Comparison of ENCODE assay signal across 13 mouse cellular contexts in the genomic region with DNA sequence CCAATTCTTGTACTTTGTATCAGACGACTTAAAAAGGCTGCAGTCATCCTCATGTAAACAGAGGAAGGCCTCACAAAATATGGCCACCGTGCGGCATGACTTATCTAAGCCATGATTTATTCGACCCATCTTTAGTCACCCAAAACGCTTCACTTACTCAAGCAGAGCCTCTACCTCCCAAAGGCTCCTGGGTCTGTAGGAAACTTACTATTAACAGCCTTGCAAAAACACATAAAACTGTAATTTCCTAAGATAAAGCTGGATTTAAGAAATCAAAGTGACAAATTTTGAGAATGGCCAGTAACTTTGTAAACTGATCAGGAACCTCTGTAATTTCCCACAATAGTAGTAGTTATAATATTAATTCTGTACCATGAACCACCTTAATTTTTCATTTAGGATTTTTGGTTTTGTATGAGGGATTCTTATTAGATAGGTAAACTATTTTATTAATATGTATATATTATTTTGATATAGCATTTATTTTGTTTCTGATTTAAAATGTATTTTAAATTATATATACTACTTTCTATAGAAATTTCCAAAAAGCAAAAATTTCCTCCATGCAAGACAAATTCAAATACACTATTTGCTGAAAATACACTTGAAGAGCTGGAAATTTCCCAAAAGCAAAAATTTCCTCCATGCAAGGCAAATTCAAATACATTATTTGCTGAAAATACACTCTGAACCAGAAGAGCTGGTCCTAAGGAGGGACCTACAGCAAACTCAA.
DNase-seq lines count a peak whose midpoint lies in the region; ATAC-seq and TF ChIP-seq lines count a peak whose summit lies in the region.
"Had no signal": no experiment of that assay in that cellular context is flagged by ENCODE, and none has a peak within 500 bp of the region (broad histone marks: within the 10 kb centered on the region; RNA-seq: fewer than 3 reads in every experiment).

No protein-coding gene starts in this region.

- H3K27me3 ChIP-seq in CH12.LX (replicated peaks): no peaks in the 10 kb centered on the region
- no peaks in the 10 kb centered on the region for H3K27me3 ChIP-seq in forebrain, embryonic 15.5 days
- no peaks in the 10 kb centered on the region for H3K27me3 ChIP-seq in midbrain, embryonic 15.5 days (replicated peaks)
- H3K27me3 ChIP-seq in cerebellum, adult 2 months (ENCODE audit: control insufficient read depth, insufficient read depth, low read length): no peaks in the 10 kb centered on the region
- H3K27me3 ChIP-seq: lung, embryonic 15.5 days had no signal

- H3K27ac ChIP-seq in CH12.LX (ENCODE audit: insufficient read depth, low read depth): peak overlapping the region; percentile 100
- H3K27ac ChIP-seq in forebrain, embryonic 15.5 days (replicated peaks): peak overlapping the region; percentile 95
- H3K27ac ChIP-seq in midbrain, embryonic 15.5 days: peak overlapping the region; percentile 80
- no peak overlapping the region; the same call in 1 of the 2 replicates for H3K27ac ChIP-seq in cerebellum, adult 2 months (ENCODE audit: insufficient read depth, low read length)
- H3K27ac ChIP-seq: lung, embryonic 15.5 days had no signal

- in situ Hi-C loops in CH12.LX (cut with MboI; ENCODE audit: low pct_ligation_motif_present, low pct_unique_long_range_greater_than_20kb, low sequenced_read_pairs): loop anchor here (10.0 kb wide), 1 partner anchor 61 kb away; no protein-coding TSS in a partner anchor

- H3K4me3 ChIP-seq in CH12.LX (replicated peaks in 1 of 3; ENCODE audit: low read depth in 2 of 3, low read length in 2 of 3, poor library complexity in 1 of 3): peak overlapping the region; percentile 48 to 74 (median 51)
- peak overlapping the region; percentile 38 for H3K4me3 ChIP-seq in forebrain, embryonic 15.5 days
- H3K4me3 ChIP-seq in midbrain, embryonic 15.5 days: peak overlapping the region; percentile 25
- no peak overlapping the region for H3K4me3 ChIP-seq in cerebellum, adult 2 months (replicated peaks; ENCODE audit: insufficient read depth, low read depth, low read length)
- H3K4me3 ChIP-seq: lung, embryonic 15.5 days had no signal

- dilution Hi-C loops in CH12.LX (cut with MboI; ENCODE audit: extremely low pct_ligation_motif_present, extremely low pct_unique_long_range_greater_than_20kb, low sequenced_read_pairs): no loop called here

- TF ChIP-seq CTCF in CH12.LX (conservative IDR thresholded peaks at IDR 0.05 in 1 of 2, IDR thresholded peaks at IDR 0.05 in 1 of 2; ENCODE audit: low read depth in 2 of 2, low read length in 2 of 2): no peak
- TF ChIP-seq CTCF in cerebellum, adult 2 months (IDR thresholded peaks at IDR 0.05; ENCODE audit: borderline replicate concordance, insufficient read depth, low read depth, low read length): no peak

- peak; percentile 50; the same call in 1 of the 2 replicates for TF ChIP-seq EP300 in CH12.LX (IDR thresholded peaks at IDR 0.05; ENCODE audit: low read length)

- DNase-seq in A20 (ENCODE audit: low read depth, low spot score) (peak; percentile 82), CH12.LX (ENCODE audit: extremely low read depth) (peak; percentile 72)
- DNase-seq in cerebellum, adult 2 months: no peak
- no peak for DNase-seq in kidney, postnatal 25 days
- DNase-seq in left cerebral cortex, adult 18-20 months (ENCODE audit: low spot score in 2 of 2): no peak
- DNase-seq: adrenal gland, postnatal 36 days; cerebellum, adult 9-11 months; heart, postnatal 36 days; kidney, adult 9 months; thymus, postnatal 4 days had no signal

- H3K9me3 ChIP-seq in CH12.LX (replicated peaks; ENCODE audit: low read length): no peaks in the 10 kb centered on the region
- H3K9me3 ChIP-seq in forebrain, embryonic 15.5 days: no peaks in the 10 kb centered on the region
- H3K9me3 ChIP-seq in midbrain, embryonic 15.5 days: no peaks in the 10 kb centered on the region
- H3K9me3 ChIP-seq: lung, embryonic 15.5 days had no signal

- no peak for ATAC-seq in forebrain, embryonic 15.5 days (replicated peaks)
- ATAC-seq in midbrain, embryonic 15.5 days (replicated peaks): no peak

- no peak; the same call in 1 of the 2 replicates for TF ChIP-seq POLR2A in CH12.LX (IDR thresholded peaks at IDR 0.05; ENCODE audit: low read depth, low read length)
- TF ChIP-seq POLR2A in cerebellum, adult 2 months (IDR thresholded peaks at IDR 0.05; ENCODE audit: borderline replicate concordance, insufficient read depth, low read length): no peak

- no peak for TF ChIP-seq RAD21 in CH12.LX (IDR thresholded peaks at IDR 0.05; ENCODE audit: low read depth, low read length)

- 19% methylated on average over 5 of the region's 5 CpGs for WGBS in forebrain, embryonic 15.5 days
- WGBS in midbrain, embryonic 15.5 days: 46% methylated on average over 5 of the region's 5 CpGs
- WGBS in cerebellum, adult 2 months: 62% methylated on average over 5 of the region's 5 CpGs

- H3K4me2 ChIP-seq in CH12.LX (ENCODE audit: insufficient read depth, low read depth, poor library complexity, severe bottlenecking): peak overlapping the region; percentile 100
- peak overlapping the region; percentile 48 for H3K4me2 ChIP-seq in forebrain, embryonic 15.5 days (replicated peaks)
- peak overlapping the region; percentile 37 for H3K4me2 ChIP-seq in midbrain, embryonic 15.5 days
- H3K4me2 ChIP-seq: lung, embryonic 15.5 days had no signal

- H3K4me1 ChIP-seq in CH12.LX (ENCODE audit: control insufficient read depth in 1 of 2, insufficient read depth in 2 of 2): peaks cover 0 to 29% of the 10 kb centered on the region in 2 experiments; a peak in 3 of 4 replicates
- peaks cover 47% of the 10 kb centered on the region for H3K4me1 ChIP-seq in forebrain, embryonic 15.5 days
- peaks cover 26% of the 10 kb centered on the region for H3K4me1 ChIP-seq in midbrain, embryonic 15.5 days
- H3K4me1 ChIP-seq in cerebellum, adult 2 months (ENCODE audit: control insufficient read depth, insufficient read depth, low read length): no peaks in the 10 kb centered on the region; the same call in 1 of the 2 replicates
- H3K4me1 ChIP-seq: lung, embryonic 15.5 days had no signal

- peaks cover 15% of the 10 kb centered on the region for H3K79me2 ChIP-seq in CH12.LX (replicated peaks; ENCODE audit: control insufficient read depth, extremely low read depth, insufficient read depth, poor library complexity, severe bottlenecking)

- H3K36me3 ChIP-seq in CH12.LX (replicated peaks in 1 of 2; ENCODE audit: control insufficient read depth in 1 of 2, insufficient read depth in 1 of 2, low read length in 1 of 2): no peaks in the 10 kb centered on the region
- H3K36me3 ChIP-seq in forebrain, embryonic 15.5 days: no peaks in the 10 kb centered on the region
- no peaks in the 10 kb centered on the region for H3K36me3 ChIP-seq in midbrain, embryonic 15.5 days (replicated peaks)
- H3K36me3 ChIP-seq: lung, embryonic 15.5 days had no signal

- peak overlapping the region; percentile 95 for H3K9ac ChIP-seq in CH12.LX (ENCODE audit: insufficient read depth, low read depth)
- peak overlapping the region; percentile 32 for H3K9ac ChIP-seq in forebrain, embryonic 15.5 days (replicated peaks)
- no peak overlapping the region for H3K9ac ChIP-seq in midbrain, embryonic 15.5 days
- H3K9ac ChIP-seq: lung, embryonic 15.5 days had no signal

TF ChIP-seq in CH12.LX, 34 proteins besides CTCF, POLR2A, EP300 and RAD21:
- TF ChIP-seq HCFC1 (IDR thresholded peaks at IDR 0.05; ENCODE audit: low read depth, low read length) (0 out of 2 replicates have a peak, but pooled peaks have one; percentile 36), TBP (conservative IDR thresholded peaks at IDR 0.05; ENCODE audit: low read depth, low read length) (0 out of 2 replicates have a peak, but pooled peaks have one; percentile 27), NELFE (IDR thresholded peaks at IDR 0.05; ENCODE audit: low read depth, low read length) (peak; percentile 44; the same call in 1 of the 2 replicates), MYC (IDR thresholded peaks at IDR 0.05; ENCODE audit: low read depth, low read length) (peak; percentile 83; the same call in 1 of the 2 replicates), POLR2AphosphoS2 (IDR thresholded peaks at IDR 0.05; ENCODE audit: low read depth, low read length) (no peak; the same call in none of the 2 replicates), SIN3A (IDR thresholded peaks at IDR 0.05; ENCODE audit: low read length) (peak; percentile 79), ZMIZ1 (IDR thresholded peaks at IDR 0.05; ENCODE audit: low read depth, low read length) (0 out of 2 replicates have a peak, but pooled peaks have one; percentile 56), MAX (IDR thresholded peaks at IDR 0.05; ENCODE audit: low read length) (0 out of 2 replicates have a peak, but pooled peaks have one; percentile 34), CHD1 (IDR thresholded peaks at IDR 0.05; ENCODE audit: low read depth, low read length) (peak; percentile 97), USF2 (conservative IDR thresholded peaks at IDR 0.05; ENCODE audit: low read depth, low read length) (no peak), JUN (IDR thresholded peaks at IDR 0.05; ENCODE audit: insufficient read depth, low read depth, low read length) (0 out of 2 replicates have a peak, but pooled peaks have one; percentile 8), ZKSCAN1 (IDR thresholded peaks at IDR 0.05; ENCODE audit: borderline replicate concordance, low read depth, low read length) (no peak)

Comparison
In these comparisons a context has a peak if more than half of its experiments do, and no peak if none do; other contexts are left out.
1. DNase-seq: peak in A20 (single experiment) and CH12.LX (single experiment); none in cerebellum, adult 2 months (0 of 2), kidney, postnatal 25 days (0 of 2) and left cerebral cortex, adult 18-20 months (0 of 2).
2. H3K4me2 ChIP-seq: peak in every context shown above with its lines; median percentile 100 in CH12.LX; 48 in forebrain, embryonic 15.5 days; 37 in midbrain, embryonic 15.5 days.